Mouse (Mus musculus): Measurements from ENCODE around the gene Znrf1. TPM values are rescaled to one million over a fixed set of nuclear protein-coding genes. Genes with fewer than 3 reads are reported as not detected.

The Znrf1 gene
- polyA plus RNA-seq, 1 experiment from 2014 or later, result 5.3 TPM

GRCm38 (mm10) chr8:111657312-111657854 is 121.5 kb downstream of the Znrf1 start:
- no peak for ATAC-seq (ENCODE audit: low read depth)
- DNase-seq, result no peak
- H3K9me3 ChIP-seq (replicated peaks), result no peaks in the 10 kb centered on the region
- H3K4me3 ChIP-seq (replicated peaks), result no peak overlapping the region
- H3K4me2 ChIP-seq, result no peak overlapping the region
- WGBS (ENCODE audit: insufficient replicate concordance), result 5% methylated on average over 1 of the region's 1 CpGs
- no peak overlapping the region for H3K27ac ChIP-seq
- peaks cover 21% of the 10 kb centered on the region for H3K4me1 ChIP-seq (replicated peaks)
- H3K9ac ChIP-seq, result no peak overlapping the region
- H3K36me3 ChIP-seq, result peaks cover 11% of the 10 kb centered on the region; the same call in 1 of the 2 replicates
- no peaks in the 10 kb centered on the region for H3K27me3 ChIP-seq

GRCm38 (mm10) chr8:111658819-111659423 is 123.0 kb downstream of the Znrf1 start:
- H3K36me3 ChIP-seq, result peaks cover 11% of the 10 kb centered on the region; the same call in 1 of the 2 replicates
- no peak overlapping the region for H3K9ac ChIP-seq
- DNase-seq (no peak), ATAC-seq (ENCODE audit: low read depth) (no peak)
- H3K4me1 ChIP-seq (replicated peaks), result peaks cover 21% of the 10 kb centered on the region
- WGBS (ENCODE audit: insufficient replicate concordance), result 30% methylated on average over 6 of the region's 6 CpGs
- H3K4me3 ChIP-seq (replicated peaks), result no peak overlapping the region
- H3K9me3 ChIP-seq (replicated peaks), result no peaks in the 10 kb centered on the region
- H3K27ac ChIP-seq, result 0 out of 2 replicates have a peak overlapping the region, but pooled peaks have one; percentile 5
- no peak overlapping the region for H3K4me2 ChIP-seq
- no peaks in the 10 kb centered on the region for H3K27me3 ChIP-seq

- Histone ChIP-seq H3K27me3 (no peaks in the 10 kb centered on the region), H3K9me3 (replicated peaks) (no peaks in the 10 kb centered on the region), H3K27ac (no peak overlapping the region), H3K4me2 (no peak overlapping the region), H3K4me3 (replicated peaks) (no peak overlapping the region), H3K36me3 (peaks cover 15% of the 10 kb centered on the region; the same call in 1 of the 2 replicates), H3K4me1 (replicated peaks) (peaks cover 11% of the 10 kb centered on the region), H3K9ac (no peak overlapping the region)
- 75% methylated on average over 3 of the region's 3 CpGs for WGBS (ENCODE audit: insufficient replicate concordance)
- DNase-seq, result peak; percentile 38
- no peak for ATAC-seq (ENCODE audit: low read depth)
Observed at GRCm38 (mm10) chr8:111662473-111662872, 126.6 kb downstream of the Znrf1 start.

- Histone ChIP-seq H3K4me2 (no peak overlapping the region), H3K27ac (no peak overlapping the region), H3K27me3 (no peaks in the 10 kb centered on the region), H3K9ac (no peak overlapping the region), H3K4me1 (replicated peaks) (no peaks in the 10 kb centered on the region), H3K9me3 (replicated peaks) (no peaks in the 10 kb centered on the region), H3K4me3 (replicated peaks) (no peak overlapping the region), H3K36me3 (peaks cover 33% of the 10 kb centered on the region)
- DNase-seq (no peak), ATAC-seq (ENCODE audit: low read depth) (no peak)
- 67% methylated on average over 2 of the region's 2 CpGs for WGBS (ENCODE audit: insufficient replicate concordance)
Observed at GRCm38 (mm10) chr8:111666751-111667150, 130.9 kb downstream of the Znrf1 start.

Other genes with a start within 250 kb of the Znrf1 start
- gene Rfwd3, start 235.9 kb upstream of the Znrf1 start, polyA plus RNA-seq (2015; fragmentation: Nextera tagmentation; extraction: Ambion mirVana), result 45.7 and 60.4 TPM in 2 replicates
- gene Mlkl, start 197.9 kb upstream of the Znrf1 start, polyA plus RNA-seq (2015; fragmentation: Nextera tagmentation; extraction: Ambion mirVana), result 2.5 and 2.8 TPM in 2 replicates
- gene Fa2h, start 142.3 kb upstream of the Znrf1 start, polyA plus RNA-seq (2015; fragmentation: Nextera tagmentation; extraction: Ambion mirVana), result not detected in 2 replicates
- 1.8 and 2.5 TPM in 2 replicates for gene Wdr59, start 14.0 kb upstream of the Znrf1 start, polyA plus RNA-seq (2015; fragmentation: Nextera tagmentation; extraction: Ambion mirVana)
- 0.10 and 0.13 TPM in 2 replicates for gene Ldhd, start 94.3 kb downstream of the Znrf1 start, polyA plus RNA-seq (2015; fragmentation: Nextera tagmentation; extraction: Ambion mirVana)
- gene Zfp1, start 107.3 kb downstream of the Znrf1 start, polyA plus RNA-seq (2015; fragmentation: Nextera tagmentation; extraction: Ambion mirVana), result 5.7 and 6.0 TPM in 2 replicates
- 1.5 and 2.9 TPM in 2 replicates for gene Ctrb1, start 154.9 kb downstream of the Znrf1 start, polyA plus RNA-seq (2015; fragmentation: Nextera tagmentation; extraction: Ambion mirVana)
- gene Bcar1, start 207.7 kb downstream of the Znrf1 start, polyA plus RNA-seq (2015; fragmentation: Nextera tagmentation; extraction: Ambion mirVana), result 5.6 and 6.3 TPM in 2 replicates